Mouse (Mus musculus): ENCODE results near the gene Cenpu. TPM values are rescaled to one million over a fixed set of nuclear protein-coding genes. Genes with fewer than 3 reads are reported as not detected.

Gene Cenpu
- polyA plus RNA-seq, 1 experiment from 2014 or later = 23.0 TPM

- Histone ChIP-seq H3K27me3 (no peaks in the 10 kb centered on the region), H3K9ac (no peak overlapping the region), H3K4me3 (no peak overlapping the region), H3K4me2 (no peak overlapping the region), H3K4me1 (no peaks in the 10 kb centered on the region), H3K36me3 (ENCODE audit: poor library complexity, severe bottlenecking) (0 out of 2 replicates have a peak, but pooled peaks cover 7% of the 10 kb centered on the region), H3K27ac (no peak overlapping the region), H3K9me3 (replicated peaks) (no peaks in the 10 kb centered on the region)
- WGBS = 91% methylated on average over 1 of the region's 1 CpGs
- ATAC-seq = no peak
Observed at GRCm38 (mm10) chr8:46606930-46607329, 55.1 kb downstream of the Cenpu start.

GRCm38 (mm10) chr8:46611557-46611956 lies 59.7 kb downstream of the Cenpu start:
- no peak overlapping the region for H3K27ac ChIP-seq
- peaks cover 11% of the 10 kb centered on the region; the same call in 1 of the 2 replicates for H3K4me1 ChIP-seq
- H3K27me3 ChIP-seq = no peaks in the 10 kb centered on the region
- ATAC-seq = no peak
- WGBS = 93% methylated on average over 8 of the region's 8 CpGs
- H3K4me3 ChIP-seq = no peak overlapping the region
- H3K9ac ChIP-seq = no peak overlapping the region
- no peak overlapping the region for H3K4me2 ChIP-seq
- H3K9me3 ChIP-seq (replicated peaks) = no peaks in the 10 kb centered on the region
- 0 out of 2 replicates have a peak, but pooled peaks cover 2% of the 10 kb centered on the region for H3K36me3 ChIP-seq (ENCODE audit: poor library complexity, severe bottlenecking)

GRCm38 (mm10) chr8:46612913-46613312 lies 61.1 kb downstream of the Cenpu start:
- 90% methylated on average over 4 of the region's 4 CpGs for WGBS
- H3K9ac ChIP-seq = no peak overlapping the region

GRCm38 (mm10) chr8:46613377-46613776 lies 61.5 kb downstream of the Cenpu start:
- Histone ChIP-seq H3K4me3 (no peak overlapping the region), H3K4me1 (peaks cover 15% of the 10 kb centered on the region), H3K27me3 (no peaks in the 10 kb centered on the region), H3K27ac (no peak overlapping the region), H3K9ac (no peak overlapping the region), H3K36me3 (ENCODE audit: poor library complexity, severe bottlenecking) (no peaks in the 10 kb centered on the region), H3K4me2 (no peak overlapping the region), H3K9me3 (replicated peaks) (no peaks in the 10 kb centered on the region)
- WGBS = 61% methylated on average over 4 of the region's 4 CpGs
- no peak for ATAC-seq

More at GRCm38 (mm10) chr8:46612913-46613312, 61.1 kb downstream of the Cenpu start:
- Histone ChIP-seq H3K27me3 (no peaks in the 10 kb centered on the region), H3K9me3 (replicated peaks) (no peaks in the 10 kb centered on the region), H3K4me3 (no peak overlapping the region), H3K27ac (no peak overlapping the region), H3K36me3 (ENCODE audit: poor library complexity, severe bottlenecking) (no peaks in the 10 kb centered on the region), H3K4me2 (no peak overlapping the region), H3K4me1 (peaks cover 13% of the 10 kb centered on the region; the same call in 1 of the 2 replicates)
- ATAC-seq = no peak

- H3K36me3 ChIP-seq (ENCODE audit: poor library complexity, severe bottlenecking) = no peaks in the 10 kb centered on the region
- H3K27ac ChIP-seq = no peak overlapping the region
- H3K27me3 ChIP-seq = no peaks in the 10 kb centered on the region
- H3K4me2 ChIP-seq = peak overlapping the region; percentile 92; the same call in 1 of the 2 replicates
- H3K9ac ChIP-seq = no peak overlapping the region
- no peaks in the 10 kb centered on the region for H3K9me3 ChIP-seq (replicated peaks)
- no peak for ATAC-seq
- H3K4me3 ChIP-seq = no peak overlapping the region
- WGBS = 89% methylated on average over 8 of the region's 8 CpGs
- H3K4me1 ChIP-seq = peaks cover 35% of the 10 kb centered on the region
Observed at GRCm38 (mm10) chr8:46615936-46616335, 64.1 kb downstream of the Cenpu start.

- H3K4me1 ChIP-seq = peaks cover 37% of the 10 kb centered on the region
- no peaks in the 10 kb centered on the region for H3K9me3 ChIP-seq (replicated peaks)
- peak; percentile 98 for ATAC-seq
- H3K4me2 ChIP-seq = peak within 1 kb of the TSS; percentile 92
- H3K4me3 ChIP-seq = peak within 1 kb of the TSS; percentile 86
- WGBS = under 1% methylated on average over 53 of the region's 54 CpGs
- no peaks in the 10 kb centered on the region for H3K27me3 ChIP-seq
- H3K27ac ChIP-seq = peak within 1 kb of the TSS; percentile 94
- H3K9ac ChIP-seq = peak within 1 kb of the TSS; percentile 91
- no peaks in the 10 kb centered on the region for H3K36me3 ChIP-seq (ENCODE audit: poor library complexity, severe bottlenecking)
Observed at GRCm38 (mm10) chr8:46616879-46617689, 65.3 kb downstream of the Cenpu start, which contains the start of the genes Primpol and Casp3. TSS of gene Primpol (minus strand) at chr8:46617212. TSS of gene Casp3 (plus strand) at chr8:46617291.

GRCm38 (mm10) chr8:46617690-46618620 lies 66.1 kb downstream of the Cenpu start:
- peak overlapping the region; percentile 94 for H3K27ac ChIP-seq
- H3K4me3 ChIP-seq = peak overlapping the region; percentile 86
- peak overlapping the region; percentile 91 for H3K9ac ChIP-seq
- peak overlapping the region; percentile 92 for H3K4me2 ChIP-seq
- under 1% methylated on average over 38 of the region's 38 CpGs for WGBS
- ATAC-seq = peak; percentile 68
- peaks cover 45% of the 10 kb centered on the region for H3K4me1 ChIP-seq
- H3K27me3 ChIP-seq = no peaks in the 10 kb centered on the region
- no peaks in the 10 kb centered on the region for H3K9me3 ChIP-seq (replicated peaks)
- no peaks in the 10 kb centered on the region for H3K36me3 ChIP-seq (ENCODE audit: poor library complexity, severe bottlenecking)

GRCm38 (mm10) chr8:46618639-46619320 lies 67.0 kb downstream of the Cenpu start:
- no peaks in the 10 kb centered on the region for H3K9me3 ChIP-seq (replicated peaks)
- 1% methylated on average over 10 of the region's 10 CpGs for WGBS
- peaks cover 42% of the 10 kb centered on the region for H3K4me1 ChIP-seq
- no peak overlapping the region for H3K27ac ChIP-seq
- H3K4me2 ChIP-seq = peak overlapping the region; percentile 92
- no peaks in the 10 kb centered on the region for H3K27me3 ChIP-seq
- no peak for ATAC-seq
- H3K36me3 ChIP-seq (ENCODE audit: poor library complexity, severe bottlenecking) = no peaks in the 10 kb centered on the region
- H3K4me3 ChIP-seq = peak overlapping the region; percentile 86
- peak overlapping the region; percentile 91 for H3K9ac ChIP-seq

- Histone ChIP-seq H3K9ac (no peak overlapping the region), H3K27ac (no peak overlapping the region), H3K36me3 (ENCODE audit: poor library complexity, severe bottlenecking) (no peaks in the 10 kb centered on the region), H3K4me2 (no peak overlapping the region), H3K4me3 (no peak overlapping the region), H3K27me3 (no peaks in the 10 kb centered on the region), H3K9me3 (replicated peaks) (no peaks in the 10 kb centered on the region), H3K4me1 (peaks cover 33% of the 10 kb centered on the region)
- no peak for ATAC-seq
- 76% methylated on average over 9 of the region's 9 CpGs for WGBS
Observed at GRCm38 (mm10) chr8:46622446-46623270, 70.8 kb downstream of the Cenpu start.

- Histone ChIP-seq H3K27ac (no peak overlapping the region), H3K4me2 (no peak overlapping the region), H3K4me3 (no peak overlapping the region), H3K4me1 (peaks cover 13% of the 10 kb centered on the region), H3K9me3 (replicated peaks) (no peaks in the 10 kb centered on the region), H3K9ac (no peak overlapping the region), H3K27me3 (no peaks in the 10 kb centered on the region), H3K36me3 (ENCODE audit: poor library complexity, severe bottlenecking) (peaks cover 6% of the 10 kb centered on the region)
- 80% methylated on average over 1 of the region's 1 CpGs for WGBS
- ATAC-seq = no peak
Observed at GRCm38 (mm10) chr8:46625166-46625565, 73.3 kb downstream of the Cenpu start.

GRCm38 (mm10) chr8:46626642-46627041 lies 74.8 kb downstream of the Cenpu start:
- no peak for ATAC-seq
- no peaks in the 10 kb centered on the region for H3K9me3 ChIP-seq (replicated peaks)
- H3K4me2 ChIP-seq = no peak overlapping the region
- peaks cover 11% of the 10 kb centered on the region; the same call in 1 of the 2 replicates for H3K4me1 ChIP-seq
- peaks cover 20% of the 10 kb centered on the region for H3K36me3 ChIP-seq (ENCODE audit: poor library complexity, severe bottlenecking)
- WGBS = 97% methylated on average over 5 of the region's 5 CpGs
- H3K27ac ChIP-seq = no peak overlapping the region
- H3K27me3 ChIP-seq = no peaks in the 10 kb centered on the region
- no peak overlapping the region for H3K4me3 ChIP-seq
- no peak overlapping the region for H3K9ac ChIP-seq
